In genomic region chr14:60398861-60399260, GRCm38 (mm10) we compare ENCODE assay signal across 14 mouse cellular contexts. TPM values are rescaled to one million over a fixed set of nuclear protein-coding genes. Genes with fewer than 3 reads are reported as not detected.
DNase-seq lines count a peak whose midpoint lies in the region; ATAC-seq lines count a peak whose summit lies in the region.
"Had no signal": no experiment of that assay in that cellular context is flagged by ENCODE, and none has a peak within 500 bp of the region (broad histone marks: within the 10 kb centered on the region; RNA-seq: fewer than 3 reads in every experiment).

No protein-coding gene starts in this region.

- peak overlapping the region; percentile 71 for H3K27ac ChIP-seq in hindbrain, embryonic 15.5 days (replicated peaks)
- 0 out of 2 replicates have a peak overlapping the region, but pooled peaks have one; percentile 20 for H3K27ac ChIP-seq in neural tube, embryonic 11.5 days (ENCODE audit: low read depth, low read length)
- H3K27ac ChIP-seq: liver, embryonic 13.5 days; stomach, embryonic 15.5 days had no signal

- H3K9me3 ChIP-seq in hindbrain, embryonic 15.5 days, result no peaks in the 10 kb centered on the region
- no peaks in the 10 kb centered on the region for H3K9me3 ChIP-seq in neural tube, embryonic 11.5 days (ENCODE audit: control insufficient read depth, low read length)
- H3K9me3 ChIP-seq: liver, embryonic 13.5 days; stomach, embryonic 15.5 days had no signal

- peak; percentile 52 to 68 for DNase-seq in frontal cortex, postnatal 10 days (ENCODE audit: low spot score in 2 of 2)
- DNase-seq in frontal cortex, postnatal 25 days (ENCODE audit: low spot score in 2 of 2), result no peak
- DNase-seq in embryo, embryonic 11 days, result peak; percentile 51
- peak; percentile 52 for DNase-seq in neural tube, embryonic 11.5 days (ENCODE audit: low spot score)
- DNase-seq in urinary bladder, postnatal 4 days (ENCODE audit: low spot score in 2 of 2), result no peak
- DNase-seq in gastrocnemius, adult 8-10 months (ENCODE audit: low spot score in 2 of 2), result no peak
- no peak for DNase-seq in thymus, postnatal 14 days
- DNase-seq: gastrocnemius, postnatal 14 days; kidney, postnatal 25 days; liver, embryonic 13.5 days had no signal

- WGBS in hindbrain, embryonic 15.5 days, result 5% methylated on average over 7 of the region's 7 CpGs
- 16% methylated on average over 7 of the region's 7 CpGs for WGBS in neural tube, embryonic 11.5 days

- H3K9ac ChIP-seq in hindbrain, embryonic 15.5 days, result no peak overlapping the region
- H3K9ac ChIP-seq in neural tube, embryonic 11.5 days (ENCODE audit: low read length), result no peak overlapping the region; the same call in 1 of the 2 replicates
- H3K9ac ChIP-seq: liver, embryonic 13.5 days; stomach, embryonic 15.5 days had no signal

- no peaks in the 10 kb centered on the region for H3K36me3 ChIP-seq in hindbrain, embryonic 15.5 days
- no peaks in the 10 kb centered on the region for H3K36me3 ChIP-seq in neural tube, embryonic 11.5 days (ENCODE audit: control insufficient read depth, insufficient read depth, low read length)
- H3K36me3 ChIP-seq: liver, embryonic 13.5 days; stomach, embryonic 15.5 days had no signal

- H3K4me2 ChIP-seq in hindbrain, embryonic 15.5 days, result no peak overlapping the region
- no peak overlapping the region for H3K4me2 ChIP-seq in neural tube, embryonic 11.5 days (ENCODE audit: low read depth)
- H3K4me2 ChIP-seq: liver, embryonic 13.5 days; stomach, embryonic 15.5 days had no signal

- ATAC-seq in hindbrain, embryonic 15.5 days (ENCODE audit: low FRiP score, low read depth), result peak; percentile 90
- ATAC-seq in neural tube, embryonic 11.5 days (ENCODE audit: insufficient read depth, low FRiP score, low TSS enrichment), result peak; percentile 63
- ATAC-seq: Patski had no signal

- H3K4me1 ChIP-seq in hindbrain, embryonic 15.5 days (replicated peaks), result peaks cover 29% of the 10 kb centered on the region
- H3K4me1 ChIP-seq in neural tube, embryonic 11.5 days (ENCODE audit: control insufficient read depth, insufficient read depth, low read length), result peaks cover 3% of the 10 kb centered on the region; the same call in 1 of the 2 replicates
- H3K4me1 ChIP-seq: megakaryocyte, embryonic 14.5 days; stomach, embryonic 15.5 days had no signal

- H3K27me3 ChIP-seq in hindbrain, embryonic 15.5 days, result no peaks in the 10 kb centered on the region
- no peaks in the 10 kb centered on the region for H3K27me3 ChIP-seq in neural tube, embryonic 11.5 days (ENCODE audit: control insufficient read depth, insufficient read depth, low read length)
- H3K27me3 ChIP-seq: liver, embryonic 13.5 days; stomach, embryonic 15.5 days had no signal

- H3K4me3 ChIP-seq in hindbrain, embryonic 15.5 days, result no peak overlapping the region
- no peak overlapping the region for H3K4me3 ChIP-seq in neural tube, embryonic 11.5 days (ENCODE audit: low read depth, low read length)
- H3K4me3 ChIP-seq: liver, embryonic 13.5 days; megakaryocyte, embryonic 14.5 days; stomach, embryonic 15.5 days had no signal

RNA-seq across cellular contexts. Expression of gene Amer2, which starts 25.8 kb away (rescaled TPM):
- polyA plus RNA-seq in hindbrain, embryonic 15.5 days (2015; fragmentation: Nextera tagmentation; extraction: Ambion mirVana), result 29.9 and 33.9 TPM in 2 replicates
- polyA plus RNA-seq in neural tube, embryonic 11.5 days (2014; fragmentation: Nextera tagmentation; extraction: Ambion mirVana), result 9.0 and 9.7 TPM in 2 replicates
- under 1 TPM in 1 of 4 experiments, not detected in 3; 0.02 TPM for total RNA-seq in gastrocnemius, adult 8-10 months (2022)

Comparison
In these comparisons a context has a peak if more than half of its experiments do, and no peak if none do; other contexts are left out.
1. DNase-seq: peak in frontal cortex, postnatal 10 days (2 of 2), embryo, embryonic 11 days (single experiment) and neural tube, embryonic 11.5 days (single experiment); none in frontal cortex, postnatal 25 days (0 of 2), urinary bladder, postnatal 4 days (0 of 2), gastrocnemius, adult 8-10 months (0 of 2) and thymus, postnatal 14 days (single experiment).